Mouse (Mus musculus) embryo, embryonic 11 days (tissue): ENCODE data around the gene Foxp4.

ENCODE experiments used
- DNase-seq: peaks from one replicate; pipeline ENCODE4 v3.0.0-alpha.2; 2015

Foxp4 gene

GRCm38 (mm10) chr17:47850639-47851314 lies 73.7 kb downstream of the Foxp4 start:
- DNase-seq, result no peak

- no peak for DNase-seq
Measured at GRCm38 (mm10) chr17:47850035-47850434, 74.4 kb downstream of the Foxp4 start.

GRCm38 (mm10) chr17:47847985-47848384 lies 76.5 kb downstream of the Foxp4 start:
- no peak for DNase-seq

- DNase-seq, result no peak
Measured at GRCm38 (mm10) chr17:47845609-47846008, 78.8 kb downstream of the Foxp4 start.

GRCm38 (mm10) chr17:47843465-47843864 lies 81.0 kb downstream of the Foxp4 start:
- DNase-seq, result no peak

- no peak for DNase-seq
Measured at GRCm38 (mm10) chr17:47841931-47842623, 82.4 kb downstream of the Foxp4 start.

- DNase-seq, result no peak
Measured at GRCm38 (mm10) chr17:47841521-47841920, 82.9 kb downstream of the Foxp4 start.

- no peak for DNase-seq
Measured at GRCm38 (mm10) chr17:47837808-47838207, 86.6 kb downstream of the Foxp4 start.

GRCm38 (mm10) chr17:47834482-47834767 lies 90.0 kb downstream of the Foxp4 start, which contains the start of gene Mdfi:
Gene Mdfi (minus strand): TSS chr17:47834691.
- DNase-seq, result no peak

- DNase-seq, result peak; percentile 46
Measured at GRCm38 (mm10) chr17:47833628-47834481, 90.6 kb downstream of the Foxp4 start.

GRCm38 (mm10) chr17:47833029-47833627 lies 91.3 kb downstream of the Foxp4 start:
- peak; percentile 90 for DNase-seq

- peak; percentile 38 for DNase-seq
Measured at GRCm38 (mm10) chr17:47832501-47833028, 91.9 kb downstream of the Foxp4 start.

GRCm38 (mm10) chr17:47831772-47832171 lies 92.7 kb downstream of the Foxp4 start:
- DNase-seq, result no peak

- peak; percentile 75 for DNase-seq
Measured at GRCm38 (mm10) chr17:47831161-47831560, 93.3 kb downstream of the Foxp4 start.

GRCm38 (mm10) chr17:47821339-47821738 lies 103.1 kb downstream of the Foxp4 start:
- DNase-seq, result no peak

- DNase-seq, result no peak
Measured at GRCm38 (mm10) chr17:47818038-47818725, 106.3 kb downstream of the Foxp4 start.
